ENCODE assay signal across 8 mouse cellular contexts in the genomic region with DNA sequence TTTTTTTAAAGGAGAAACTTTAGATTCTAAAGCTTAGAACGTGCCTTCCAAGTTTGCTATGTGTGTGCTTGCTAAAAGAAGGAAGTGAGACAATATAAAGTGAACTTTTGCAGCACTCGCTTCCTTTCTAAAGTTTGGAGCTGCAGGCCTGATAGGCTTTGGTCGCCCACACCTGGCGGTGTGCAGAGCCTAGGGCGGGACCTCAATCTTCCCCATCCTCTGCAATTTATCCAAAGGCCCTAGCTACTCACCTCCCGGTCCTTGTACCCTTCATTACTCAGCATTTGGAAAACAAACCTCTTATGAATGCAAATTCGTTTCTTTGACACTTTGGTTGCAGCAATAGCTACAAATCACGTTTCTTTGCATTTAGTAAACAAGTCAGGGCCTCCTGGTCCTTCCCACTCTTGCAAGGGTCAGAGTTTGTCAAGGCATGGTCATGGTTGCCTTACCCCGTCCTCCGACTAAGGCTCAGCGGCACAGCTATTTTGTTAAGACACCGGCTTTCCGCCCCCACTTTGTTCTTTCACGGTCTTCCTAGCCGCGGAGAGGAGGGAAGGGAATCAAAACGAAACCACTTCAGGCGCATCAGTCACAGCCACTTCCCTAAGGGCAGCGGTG.
DNase-seq lines count a peak whose midpoint lies in the region; ATAC-seq and TF ChIP-seq lines count a peak whose summit lies in the region.

No protein-coding gene starts in this region.

- TF ChIP-seq CTCF in MEL (IDR thresholded peaks at IDR 0.05 in 2 of 3, conservative IDR thresholded peaks at IDR 0.05 in 1 of 3; ENCODE audit: control insufficient read depth in 1 of 3, insufficient read depth in 1 of 3, low read depth in 2 of 3, low read length in 3 of 3, poor library complexity in 1 of 3, severe bottlenecking in 1 of 3) = no peak

- no peak for TF ChIP-seq RAD21 in MEL (IDR thresholded peaks at IDR 0.05; ENCODE audit: low read depth, low read length)

- H3K79me2 ChIP-seq in MEL (ENCODE audit: control insufficient read depth, insufficient read depth, low read length, poor library complexity) = peaks cover 30% of the 10 kb centered on the region

- H3K9ac ChIP-seq in MEL (ENCODE audit: control insufficient read depth, low read depth, low read length, poor library complexity, severe bottlenecking) = peak overlapping the region; percentile 98
- no peak overlapping the region for H3K9ac ChIP-seq in hindbrain, embryonic 16.5 days (ENCODE audit: low read depth, low read length)
- H3K9ac ChIP-seq in liver, embryonic 16.5 days (ENCODE audit: low read depth, low read length) = peak overlapping the region; percentile 30

- peaks cover 0 to 5% of the 10 kb centered on the region in 2 experiments; a peak in 2 of 4 replicates for H3K36me3 ChIP-seq in MEL (ENCODE audit: control insufficient read depth in 1 of 2, insufficient read depth in 2 of 2, low read length in 2 of 2)
- H3K36me3 ChIP-seq in forebrain, embryonic 10.5 days (replicated peaks) = no peaks in the 10 kb centered on the region
- H3K36me3 ChIP-seq in hindbrain, embryonic 16.5 days (ENCODE audit: control insufficient read depth, insufficient read depth, low read length) = no peaks in the 10 kb centered on the region
- no peaks in the 10 kb centered on the region for H3K36me3 ChIP-seq in liver, embryonic 16.5 days (ENCODE audit: control insufficient read depth, insufficient read depth)

- TF ChIP-seq POLR2A in MEL (IDR thresholded peaks at IDR 0.05; ENCODE audit: control insufficient read depth in 1 of 2, insufficient read depth in 1 of 2, low read depth in 1 of 2, low read length in 2 of 2, poor library complexity in 1 of 2) = peak in 1 of 2 experiments; percentile 19; a peak in 1 of 4 replicates

- peak; percentile 96 for DNase-seq in heart, adult 11 months
- no peak for DNase-seq in heart, adult 8-10 months (ENCODE audit: low spot score)
- peak; percentile 78 for DNase-seq in MEL (ENCODE audit: low read depth, low spot score)
- peak; percentile 45 for DNase-seq in forebrain, embryonic 10.5 days (ENCODE audit: extremely low spot score, low spot score)
- DNase-seq in spleen, postnatal 36 days (ENCODE audit: low spot score in 2 of 2) = peak; percentile 56 to 64
- no peak for DNase-seq in ovary, adult 18-20 months (ENCODE audit: low spot score)

- H3K4me1 ChIP-seq in MEL (ENCODE audit: control insufficient read depth in 1 of 2, insufficient read depth in 2 of 2, low read length in 2 of 2) = peaks cover 0 to 11% of the 10 kb centered on the region in 2 experiments; a peak in 1 of 4 replicates
- peaks cover 75% of the 10 kb centered on the region for H3K4me1 ChIP-seq in forebrain, embryonic 10.5 days
- H3K4me1 ChIP-seq in hindbrain, embryonic 16.5 days (ENCODE audit: control insufficient read depth, insufficient read depth, low read depth, low read length) = peaks cover 16% of the 10 kb centered on the region
- H3K4me1 ChIP-seq in liver, embryonic 16.5 days (ENCODE audit: control insufficient read depth, low read depth, low read length) = peaks cover 56% of the 10 kb centered on the region

- peak overlapping the region; percentile 95 for H3K27ac ChIP-seq in MEL (ENCODE audit: control insufficient read depth, low read depth, low read length)
- no peak overlapping the region for H3K27ac ChIP-seq in forebrain, embryonic 10.5 days
- H3K27ac ChIP-seq in hindbrain, embryonic 16.5 days (ENCODE audit: low read depth, low read length) = no peak overlapping the region
- no peak overlapping the region for H3K27ac ChIP-seq in liver, embryonic 16.5 days (ENCODE audit: low read length)

- 2% methylated on average over 19 of the region's 19 CpGs for WGBS in forebrain, embryonic 10.5 days
- WGBS in hindbrain, embryonic 16.5 days = 18% methylated on average over 19 of the region's 19 CpGs
- 9% methylated on average over 19 of the region's 19 CpGs for WGBS in liver, embryonic 16.5 days (ENCODE audit: insufficient replicate concordance)

- no peaks in the 10 kb centered on the region for H3K9me3 ChIP-seq in MEL (replicated peaks; ENCODE audit: insufficient read depth, low read length)
- H3K9me3 ChIP-seq in forebrain, embryonic 10.5 days = no peaks in the 10 kb centered on the region
- no peaks in the 10 kb centered on the region for H3K9me3 ChIP-seq in hindbrain, embryonic 16.5 days (ENCODE audit: control insufficient read depth, low read length)
- no peaks in the 10 kb centered on the region for H3K9me3 ChIP-seq in liver, embryonic 16.5 days (replicated peaks; ENCODE audit: control insufficient read depth, low read length)

- peak overlapping the region; percentile 59 to 78 for H3K4me3 ChIP-seq in MEL (ENCODE audit: control insufficient read depth in 1 of 2, insufficient read depth in 1 of 2, low read depth in 2 of 2, low read length in 2 of 2)
- H3K4me3 ChIP-seq in forebrain, embryonic 10.5 days = peak overlapping the region; percentile 69
- peak overlapping the region; percentile 24 for H3K4me3 ChIP-seq in hindbrain, embryonic 16.5 days (ENCODE audit: low read length)
- peak overlapping the region; percentile 96 for H3K4me3 ChIP-seq in liver, embryonic 16.5 days (ENCODE audit: low read depth, low read length)

- TF ChIP-seq EP300 in MEL (IDR thresholded peaks at IDR 0.05; ENCODE audit: low read depth in 1 of 2, low read length in 2 of 2) = peak in 1 of 2 experiments; percentile 38; a peak in 2 of 4 replicates

- no peaks in the 10 kb centered on the region for H3K27me3 ChIP-seq in MEL (ENCODE audit: control insufficient read depth in 1 of 2, insufficient read depth in 2 of 2, low read length in 2 of 2)
- H3K27me3 ChIP-seq in forebrain, embryonic 10.5 days (ENCODE audit: poor library complexity, severe bottlenecking) = peaks cover 81% of the 10 kb centered on the region
- H3K27me3 ChIP-seq in hindbrain, embryonic 16.5 days (replicated peaks; ENCODE audit: control insufficient read depth, insufficient read depth, low read length) = peaks cover 13% of the 10 kb centered on the region
- peaks cover 49% of the 10 kb centered on the region for H3K27me3 ChIP-seq in liver, embryonic 16.5 days (ENCODE audit: control insufficient read depth, insufficient read depth, low read depth, low read length)

- ATAC-seq in hindbrain, embryonic 16.5 days = no peak
- no peak for ATAC-seq in liver, embryonic 16.5 days (ENCODE audit: low read depth)

- H3K4me2 ChIP-seq in hindbrain, embryonic 16.5 days (ENCODE audit: low read length) = peak overlapping the region; percentile 22
- H3K4me2 ChIP-seq in liver, embryonic 16.5 days (ENCODE audit: low read depth, low read length) = peak overlapping the region; percentile 92

TF ChIP-seq in MEL, 35 proteins besides CTCF, POLR2A, EP300 and RAD21:
- no peak for TF ChIP-seq E2F4 (IDR thresholded peaks at IDR 0.05; ENCODE audit: borderline replicate concordance, low read depth, low read length)
- TF ChIP-seq RCOR1 (IDR thresholded peaks at IDR 0.05; ENCODE audit: low read depth, low read length) = peak; percentile 23; the same call in 1 of the 2 replicates
- TF ChIP-seq MAX (IDR thresholded peaks at IDR 0.05; ENCODE audit: low read length) = peak; percentile 51
- no peak for TF ChIP-seq GATA1 (IDR thresholded peaks at IDR 0.05; ENCODE audit: low read depth, low read length)
- TF ChIP-seq KAT2A (conservative IDR thresholded peaks at IDR 0.05; ENCODE audit: low read depth, low read length) = no peak; the same call in 1 of the 2 replicates
- TF ChIP-seq CHD1 (IDR thresholded peaks at IDR 0.05; ENCODE audit: low read depth, low read length) = peak; percentile 70
- no peak for TF ChIP-seq MEF2A (IDR thresholded peaks at IDR 0.05; ENCODE audit: extremely low read depth, insufficient replicate concordance, low read depth, low read length, poor library complexity, severe bottlenecking)
- TF ChIP-seq BHLHE40 (IDR thresholded peaks at IDR 0.05; ENCODE audit: borderline replicate concordance, low read depth, low read length) = peak; percentile 66; the same call in 1 of the 2 replicates
- peak; percentile 30; the same call in 1 of the 2 replicates for TF ChIP-seq POLR2AphosphoS2 (IDR thresholded peaks at IDR 0.05; ENCODE audit: low read length)
- TF ChIP-seq MXI1 (IDR thresholded peaks at IDR 0.05; ENCODE audit: low read depth, low read length) = peak; percentile 43
- peak; percentile 57 for TF ChIP-seq HCFC1 (IDR thresholded peaks at IDR 0.05; ENCODE audit: low read depth, low read length)
- TF ChIP-seq ETS1 (IDR thresholded peaks at IDR 0.05; ENCODE audit: low read depth, low read length) = 0 out of 2 replicates have a peak, but pooled peaks have one; percentile 24
- TF ChIP-seq TBP (IDR thresholded peaks at IDR 0.05; ENCODE audit: low read depth, low read length) = peak; percentile 57
- peak; percentile 60 for TF ChIP-seq NELFE (IDR thresholded peaks at IDR 0.05; ENCODE audit: low read depth, low read length)
- no peak for TF ChIP-seq JUND (IDR thresholded peaks at IDR 0.05; ENCODE audit: low read depth, low read length)
- TF ChIP-seq SIN3A (IDR thresholded peaks at IDR 0.05; ENCODE audit: low read length) = peak; percentile 52
- TF ChIP-seq MAZ (IDR thresholded peaks at IDR 0.05; ENCODE audit: low read depth, low read length) = no peak
- TF ChIP-seq TCF12 (IDR thresholded peaks at IDR 0.05; ENCODE audit: low read depth, low read length) = 0 out of 2 replicates have a peak, but pooled peaks have one; percentile 16
TF ChIP-seq in MEL: peak in this region for 12.

Comparison
In these comparisons a context has a peak if more than half of its experiments do, and no peak if none do; other contexts are left out.
1. DNase-seq: peak in heart, adult 11 months (single experiment), MEL (single experiment), forebrain, embryonic 10.5 days (single experiment) and spleen, postnatal 36 days (2 of 2); none in heart, adult 8-10 months (single experiment) and ovary, adult 18-20 months (single experiment).
2. H3K4me3 ChIP-seq: peak in every context shown above with its lines; median percentile 96 in liver, embryonic 16.5 days; 69 in forebrain, embryonic 10.5 days; 68 in MEL; 24 in hindbrain, embryonic 16.5 days.